Mouse (Mus musculus) heart, postnatal 10 days (tissue): ENCODE results near the gene Ppp4r3a. TPM values are rescaled to one million over a fixed set of nuclear protein-coding genes. Genes with fewer than 3 reads are reported as not detected.
A peak's percentile ranks its signal among the peaks of the same experiment; 100 is the strongest.
"Not testable (repeated sequence)": the region's sequence is repeated elsewhere in the genome, so short reads cannot be mapped to it uniquely, and the experiment has no call there.

Source experiments
- DNase-seq, 2 experiments: peaks; one replicate each; pipeline ENCODE4 v3.0.0; 2021
- intact Hi-C: fragments of 180-260 bp; cut with DNase I; formaldehyde crosslinking; loops from one replicate; pipeline ENCODE4 v1.15.1; 2025
- total RNA-seq, 2 experiments: library from RNA; stranded (reverse); gene quantifications; 2 replicates each; pipeline ENCODE4 v1.2.3; 2021

The Ppp4r3a gene
- total RNA-seq, 2 experiments from 2014 or later, result 37.6 to 38.9 TPM

DNA sequence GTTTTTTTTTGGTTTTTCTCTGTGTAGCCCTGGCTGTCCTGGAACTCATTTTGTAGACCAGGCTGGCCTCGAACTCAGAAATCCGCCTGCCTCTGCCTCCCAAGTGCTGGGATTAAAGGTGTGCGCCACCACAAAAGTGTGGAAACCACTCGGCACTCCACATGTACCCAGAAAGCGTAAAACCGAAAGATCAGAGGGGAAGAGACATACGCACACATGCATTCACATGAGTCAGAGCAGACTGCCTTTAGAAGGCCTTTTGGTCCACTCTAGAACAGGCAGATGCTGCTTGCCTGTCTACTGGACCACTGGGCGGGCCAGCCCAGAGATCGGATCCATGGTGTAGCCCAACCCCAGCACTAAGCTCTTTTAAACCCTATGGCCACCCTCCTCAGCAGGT lies 69.8 kb downstream of the Ppp4r3a start:
- DNase-seq, intact Hi-C loops: not testable (repeated sequence)

DNA sequence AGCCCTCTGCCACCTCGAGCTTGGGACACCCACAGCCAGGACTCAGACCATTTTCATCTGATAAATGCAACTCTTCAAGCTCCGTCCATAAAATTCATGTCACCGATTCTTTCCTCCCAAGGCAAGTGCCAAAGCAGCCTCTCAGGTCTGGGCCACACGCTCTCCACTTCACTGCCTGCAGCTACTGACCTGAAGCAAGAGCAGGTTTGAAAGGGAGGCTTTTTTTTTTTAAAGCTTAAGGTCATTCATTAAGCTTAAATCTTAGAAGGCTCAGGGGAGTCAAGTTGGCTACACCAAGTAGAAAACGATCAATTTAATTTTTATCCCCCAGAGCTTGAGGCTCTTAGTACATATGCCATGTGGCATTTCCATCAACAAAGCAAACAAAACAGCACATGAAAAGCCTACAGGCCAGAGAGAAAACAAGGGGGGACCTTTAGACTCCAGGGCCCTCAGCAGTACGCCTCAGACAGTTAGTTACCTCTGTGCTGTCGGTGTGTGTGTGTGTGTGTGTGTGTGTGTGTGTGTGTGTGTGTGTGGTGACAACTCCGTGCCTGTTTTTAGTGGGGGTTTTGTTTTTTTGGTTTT lies 70.3 kb downstream of the Ppp4r3a start:
- intact Hi-C loops, result no loop called here
- no peak for DNase-seq

DNA sequence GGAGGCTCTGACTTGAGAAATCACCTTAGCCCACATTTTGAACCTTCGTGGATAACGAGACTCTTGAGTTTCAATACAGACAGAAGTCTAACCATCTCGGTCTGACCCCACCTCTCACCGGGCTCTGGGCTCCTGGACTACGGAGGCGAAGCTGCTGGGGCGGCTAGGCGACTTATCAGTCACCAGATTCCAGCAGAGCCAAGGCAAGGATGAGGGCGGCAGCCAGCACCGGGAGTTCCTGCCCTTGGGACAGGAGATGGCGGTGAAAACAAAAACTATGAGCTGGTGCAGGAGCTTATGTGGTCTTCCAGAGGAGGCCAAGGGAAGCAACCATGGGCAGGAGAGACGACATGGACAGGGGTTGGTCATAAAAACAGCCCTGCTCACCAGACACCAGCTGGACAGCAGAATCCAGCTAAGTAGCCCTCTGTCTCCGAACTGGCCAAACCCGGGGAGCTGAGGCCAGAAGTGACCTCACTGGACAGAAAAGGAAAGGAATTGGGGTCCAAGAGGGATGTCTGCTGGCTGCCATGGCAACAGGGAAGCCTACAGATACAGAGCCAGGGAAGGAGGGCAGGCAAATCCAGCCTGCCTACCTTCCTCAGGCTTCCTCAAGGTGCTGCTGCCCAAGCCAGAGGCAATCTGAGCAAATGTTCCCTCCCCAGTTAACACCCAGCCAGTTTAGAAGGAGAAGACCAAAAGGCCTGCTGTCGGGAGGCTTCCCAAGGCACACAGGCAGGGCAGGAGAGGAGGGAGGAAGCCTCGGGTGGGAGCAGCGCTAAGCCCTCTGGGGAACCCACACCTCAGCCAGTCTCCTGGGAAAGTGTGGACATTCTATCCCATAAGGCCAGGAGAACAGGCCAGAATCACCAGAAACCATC lies 71.1 kb downstream of the Ppp4r3a start:
- intact Hi-C loops, result no loop called here

DNA sequence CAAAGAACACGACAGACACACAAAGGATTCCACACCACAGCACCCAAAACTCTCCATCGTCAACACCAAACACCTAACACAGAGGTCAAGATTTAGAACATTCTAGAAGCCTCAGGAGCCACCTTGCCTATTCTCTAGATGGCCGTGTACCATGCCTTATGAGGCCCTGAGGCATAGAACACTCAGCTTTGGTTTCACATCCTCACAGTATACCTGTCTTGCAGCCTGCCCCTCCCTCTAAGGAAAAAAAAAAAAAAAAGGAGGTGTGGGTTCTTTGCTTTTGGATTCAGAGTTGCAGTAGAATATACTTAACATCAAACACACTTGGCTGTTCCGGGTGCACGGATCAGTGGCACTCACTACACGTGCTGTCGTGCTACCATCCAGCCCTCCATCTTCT lies 72.5 kb downstream of the Ppp4r3a start:
- intact Hi-C loops, result no loop called here

More for the DNA sequence above, 71.1 kb downstream of the Ppp4r3a start:
- peak; percentile 62 to 67 for DNase-seq

DNA sequence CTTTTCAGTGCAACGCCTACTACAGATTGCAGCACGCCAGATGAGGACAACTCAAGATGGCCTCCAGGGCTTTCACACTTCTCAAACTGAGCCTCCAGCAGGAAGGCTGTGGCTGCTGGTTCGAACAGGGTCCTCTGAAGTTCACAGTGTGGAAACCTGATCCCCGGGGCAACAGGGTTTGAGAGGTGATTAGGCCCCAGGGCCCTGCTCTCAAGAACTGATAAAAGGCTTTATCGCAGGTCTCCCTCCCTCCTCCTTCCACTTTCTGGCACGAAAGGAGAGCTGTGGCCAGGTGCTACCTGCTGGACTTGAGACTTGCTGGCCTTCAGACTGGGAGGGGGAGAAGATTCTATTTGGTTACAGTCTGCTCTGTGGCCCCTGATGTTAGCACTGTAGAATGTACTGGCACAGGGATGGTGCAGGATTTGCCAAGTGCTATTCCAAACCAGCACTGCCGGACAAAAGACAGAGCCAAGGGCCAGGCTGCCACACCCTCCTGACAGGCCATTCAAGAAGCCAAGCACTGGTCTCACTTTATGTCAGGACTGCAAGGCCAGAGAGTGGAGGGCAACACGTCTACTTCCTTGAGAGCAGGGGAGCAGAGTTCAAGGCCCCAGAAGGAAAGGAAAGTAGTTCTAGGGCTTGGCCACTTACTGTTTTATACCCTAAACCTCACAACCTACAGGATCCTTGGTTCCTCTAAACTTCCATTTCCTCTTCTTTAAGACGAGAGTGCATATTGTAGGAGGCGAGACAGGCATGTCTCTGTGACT lies 73.2 kb downstream of the Ppp4r3a start:
- intact Hi-C loops, result no loop called here
- no peak for DNase-seq

More for the DNA sequence above, 72.5 kb downstream of the Ppp4r3a start:
- no peak for DNase-seq

DNA sequence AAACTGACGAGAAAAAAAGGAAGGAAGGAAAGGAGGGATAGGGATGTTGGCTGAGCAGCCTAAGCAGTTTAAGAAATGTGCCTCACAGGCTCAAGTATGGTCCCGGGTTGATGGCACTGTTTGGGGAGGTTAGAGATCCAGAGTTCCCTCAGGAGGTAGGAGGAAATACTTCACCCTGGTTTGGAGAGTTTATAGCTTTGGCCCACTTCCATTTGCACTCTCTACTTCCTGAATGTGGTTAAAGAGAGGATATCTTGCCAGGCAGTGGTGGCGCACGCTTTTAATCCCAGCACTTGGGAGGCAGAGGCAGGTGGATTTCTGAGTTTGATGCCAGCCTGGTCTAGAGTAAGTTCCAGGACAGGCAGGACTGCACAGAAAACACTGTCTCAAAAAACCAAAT lies 74.3 kb downstream of the Ppp4r3a start:
- DNase-seq, result no peak
- intact Hi-C loops, result no loop called here

DNA sequence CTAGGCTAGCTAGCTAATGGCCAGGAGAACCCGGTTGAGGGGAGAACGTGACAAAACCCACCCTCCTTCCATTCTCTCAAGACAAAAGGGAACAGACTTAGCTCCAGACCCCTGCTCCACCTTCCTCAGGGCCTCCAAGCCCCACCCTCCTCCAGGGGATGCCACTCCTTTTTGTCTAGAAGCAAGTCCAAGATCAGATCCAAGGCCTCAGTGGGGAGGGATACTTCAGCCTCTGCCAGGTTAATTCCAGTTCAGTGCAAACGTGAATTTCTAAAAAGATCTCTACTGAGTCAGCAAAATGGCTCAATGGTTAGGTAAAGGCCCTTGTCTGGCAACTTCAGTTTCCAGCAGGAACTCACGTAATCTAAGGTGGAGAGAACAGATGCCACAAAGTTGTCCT lies 74.9 kb downstream of the Ppp4r3a start:
- DNase-seq, result no peak
- intact Hi-C loops, result no loop called here

DNA sequence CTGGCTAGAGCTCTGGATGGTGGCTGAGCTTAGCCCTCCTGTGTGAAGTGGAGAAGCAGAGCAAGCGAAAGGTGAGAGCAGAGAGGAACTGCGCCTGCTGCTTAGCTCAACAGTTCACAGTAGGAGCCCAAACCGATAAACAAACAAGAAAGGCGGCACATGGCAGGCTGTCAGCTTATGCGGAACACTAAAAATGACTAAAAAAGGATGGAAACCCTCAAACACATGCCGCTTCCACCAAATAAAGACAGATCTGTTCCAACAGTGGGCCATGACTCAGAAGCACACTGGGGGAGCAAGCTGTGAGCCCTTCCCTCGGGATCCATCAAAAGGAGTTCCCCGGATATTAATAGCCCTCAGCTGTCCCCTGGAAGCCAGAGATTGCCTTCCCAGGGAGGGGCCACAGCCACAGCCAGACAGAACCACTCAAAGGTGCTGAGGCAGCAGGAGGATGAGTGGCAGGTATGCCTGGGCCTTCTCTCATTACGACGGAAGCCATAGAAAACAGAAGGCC lies 75.5 kb downstream of the Ppp4r3a start:
- intact Hi-C loops, result no loop called here

DNA sequence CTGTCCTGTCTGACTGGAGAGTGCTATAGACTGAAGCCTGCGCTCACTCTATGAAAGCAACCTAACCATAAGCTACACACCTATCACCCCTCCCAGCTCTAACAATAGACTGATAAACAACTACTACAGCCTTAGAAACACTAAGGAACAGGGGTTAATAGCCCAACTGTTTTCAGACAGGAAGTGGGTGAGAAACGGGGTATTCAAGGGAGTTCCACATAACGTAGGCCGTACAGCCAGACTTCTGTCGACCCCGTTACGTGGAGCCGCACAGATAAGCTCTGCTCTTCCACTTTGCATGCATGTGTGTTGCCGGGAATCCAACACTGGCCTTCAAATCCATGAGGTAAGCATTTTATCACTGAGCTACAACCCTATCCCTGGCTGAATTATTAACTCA lies 76.1 kb downstream of the Ppp4r3a start:
- intact Hi-C loops, result no loop called here
- DNase-seq, result no peak

More for the DNA sequence above, 75.5 kb downstream of the Ppp4r3a start:
- DNase-seq, result peak in 1 of 2 experiments; percentile 34

DNA sequence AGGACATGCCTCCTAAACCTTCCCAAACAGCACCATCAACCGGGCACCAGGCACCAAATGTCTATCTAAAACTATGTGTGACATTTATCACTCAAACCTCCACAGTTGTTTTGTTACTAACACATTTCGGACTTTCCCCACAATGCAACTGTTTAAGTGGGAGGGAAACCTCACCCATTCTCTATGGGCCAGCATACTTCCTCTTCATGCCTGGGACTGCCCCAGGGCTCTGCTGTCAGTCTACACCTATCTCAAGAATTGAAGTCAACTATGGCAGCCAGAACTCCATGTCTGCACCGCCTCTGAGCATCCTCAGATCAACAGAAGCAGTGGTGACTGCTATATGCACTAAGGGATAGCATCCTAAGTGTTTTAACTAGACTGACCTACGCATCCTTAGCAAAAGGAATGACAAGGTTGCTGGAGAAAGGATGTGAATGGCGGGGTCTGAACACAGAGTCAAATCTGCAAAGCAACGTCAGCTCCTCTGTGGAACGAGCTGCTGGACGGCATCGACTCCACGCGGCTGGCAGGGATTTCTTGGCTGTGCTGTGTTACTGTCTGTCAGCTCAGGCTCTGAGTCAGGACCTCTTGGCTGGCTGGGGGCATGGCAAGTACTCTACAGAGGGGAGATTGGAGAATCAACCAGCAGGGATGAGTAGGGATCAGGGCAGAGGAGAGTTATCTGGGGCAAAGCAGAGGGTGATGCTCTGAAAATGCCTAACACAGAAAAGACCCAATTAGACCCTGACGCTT lies 77.7 kb downstream of the Ppp4r3a start:
- intact Hi-C loops, result no loop called here
- no peak for DNase-seq

DNA sequence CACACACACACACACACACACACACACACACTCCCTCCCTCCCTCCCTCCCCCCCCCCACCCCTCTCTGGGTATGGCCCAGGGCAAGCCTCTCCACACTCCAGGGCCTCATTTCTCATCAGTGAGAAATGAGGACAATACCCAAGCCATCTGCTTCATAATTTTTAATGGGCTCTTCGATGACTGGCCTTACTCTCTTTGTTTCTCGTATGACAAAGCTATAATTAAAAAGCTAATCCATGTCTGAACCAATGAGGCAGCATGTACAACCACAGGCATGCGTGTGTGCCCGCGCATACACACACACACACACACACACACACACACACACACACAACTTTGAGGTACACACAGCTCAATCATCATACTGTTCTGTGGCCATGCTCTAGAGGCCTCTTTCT lies 78.5 kb downstream of the Ppp4r3a start:
- no peak for DNase-seq
- intact Hi-C loops, result no loop called here

DNA sequence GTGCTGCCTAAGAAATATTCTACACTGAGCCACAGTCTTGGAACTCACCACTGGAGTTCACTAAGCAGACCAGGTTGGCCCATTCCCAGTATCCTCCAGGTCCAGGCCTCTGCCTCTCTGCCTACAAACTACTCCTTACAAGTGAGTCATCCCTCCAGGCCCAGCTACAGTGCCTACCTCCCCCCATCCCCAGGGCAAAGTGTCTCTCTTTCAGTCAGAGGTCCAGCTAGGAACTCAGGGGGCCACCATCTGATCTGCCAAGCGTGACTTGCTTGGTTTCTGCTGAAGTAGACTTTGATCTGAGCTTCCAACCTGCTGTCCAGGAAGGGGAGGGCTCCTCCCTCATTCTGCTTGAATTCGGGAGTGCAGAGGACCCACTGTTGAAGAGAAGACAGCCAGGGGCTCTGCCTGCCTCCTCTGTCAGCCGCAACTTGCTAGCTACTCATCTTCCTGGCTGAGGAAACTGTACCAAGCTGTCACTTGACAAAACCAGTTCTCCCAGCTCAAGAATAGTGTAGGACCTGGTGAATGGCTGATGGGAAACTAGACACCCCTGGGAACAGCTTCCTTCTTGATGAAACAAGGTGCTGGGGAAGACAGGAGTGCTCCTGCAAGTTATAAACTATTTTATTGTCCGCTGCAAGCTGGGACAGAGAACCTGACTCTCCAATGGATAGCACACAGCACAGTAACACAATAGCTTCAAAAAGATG lies 80.5 kb downstream of the Ppp4r3a start:
- no peak for DNase-seq
- intact Hi-C loops, result no loop called here

DNA sequence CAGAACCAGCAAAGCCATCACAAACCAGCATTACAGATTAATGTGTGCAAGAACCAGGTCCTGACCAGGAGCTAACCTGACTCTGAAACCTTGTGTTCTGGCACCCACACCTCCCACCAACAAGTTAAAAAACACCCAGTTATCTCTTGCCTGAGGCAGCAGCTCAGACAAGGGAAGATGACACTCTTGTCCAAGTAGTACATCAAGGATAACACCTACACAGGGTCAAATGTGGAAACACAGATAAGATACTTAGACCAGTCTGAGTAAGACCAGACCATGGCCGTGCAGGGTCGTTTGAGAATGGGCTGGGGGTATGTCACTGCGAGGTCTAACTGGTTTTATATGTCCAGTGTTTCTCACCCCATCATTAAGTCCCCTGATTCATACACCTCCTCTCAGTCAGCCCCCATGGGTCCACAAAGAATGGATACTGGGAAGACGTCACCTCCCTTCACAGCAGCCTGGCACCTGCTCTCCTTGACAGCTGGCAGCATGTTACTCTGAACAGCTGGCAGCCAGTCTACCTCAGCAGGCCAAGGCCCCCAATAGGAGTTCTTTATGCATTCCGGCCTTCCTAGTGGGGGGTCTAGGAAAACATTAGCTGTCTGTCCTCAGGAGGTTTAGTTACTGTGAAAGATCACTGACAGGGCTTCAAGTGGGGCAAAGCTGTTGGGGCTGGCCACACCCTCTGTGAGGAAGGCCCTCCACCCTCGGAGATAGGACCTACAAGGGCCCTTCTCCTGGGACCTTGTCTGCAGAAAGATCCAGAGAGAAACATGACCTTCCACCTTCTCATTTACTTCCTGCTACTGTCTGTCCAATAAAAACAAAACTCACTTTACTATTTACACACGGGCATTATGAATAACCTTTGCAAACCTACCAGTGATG lies 84.2 kb downstream of the Ppp4r3a start:
- intact Hi-C loops, result no loop called here
- no peak for DNase-seq

DNA sequence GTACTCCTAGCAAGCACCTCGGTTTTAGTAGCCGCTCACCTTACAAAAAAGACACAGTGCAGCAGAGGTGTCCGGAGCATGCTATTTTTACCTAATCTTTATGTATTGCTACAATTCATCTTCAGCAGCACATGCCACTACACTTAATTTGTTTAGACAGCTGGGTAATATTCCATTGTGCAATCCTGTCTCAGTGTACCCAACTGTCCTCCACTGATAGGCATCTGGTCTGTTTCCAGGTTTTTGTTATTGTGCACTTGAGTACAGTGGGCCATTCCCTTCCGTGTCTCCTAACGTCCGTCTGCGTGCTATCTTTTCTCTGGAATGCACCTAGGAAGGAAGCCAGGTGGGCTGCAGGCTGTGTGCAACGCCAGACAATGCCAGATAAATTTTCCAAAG lies 84.9 kb downstream of the Ppp4r3a start:
- intact Hi-C loops, result no loop called here
- DNase-seq, result no peak

DNA sequence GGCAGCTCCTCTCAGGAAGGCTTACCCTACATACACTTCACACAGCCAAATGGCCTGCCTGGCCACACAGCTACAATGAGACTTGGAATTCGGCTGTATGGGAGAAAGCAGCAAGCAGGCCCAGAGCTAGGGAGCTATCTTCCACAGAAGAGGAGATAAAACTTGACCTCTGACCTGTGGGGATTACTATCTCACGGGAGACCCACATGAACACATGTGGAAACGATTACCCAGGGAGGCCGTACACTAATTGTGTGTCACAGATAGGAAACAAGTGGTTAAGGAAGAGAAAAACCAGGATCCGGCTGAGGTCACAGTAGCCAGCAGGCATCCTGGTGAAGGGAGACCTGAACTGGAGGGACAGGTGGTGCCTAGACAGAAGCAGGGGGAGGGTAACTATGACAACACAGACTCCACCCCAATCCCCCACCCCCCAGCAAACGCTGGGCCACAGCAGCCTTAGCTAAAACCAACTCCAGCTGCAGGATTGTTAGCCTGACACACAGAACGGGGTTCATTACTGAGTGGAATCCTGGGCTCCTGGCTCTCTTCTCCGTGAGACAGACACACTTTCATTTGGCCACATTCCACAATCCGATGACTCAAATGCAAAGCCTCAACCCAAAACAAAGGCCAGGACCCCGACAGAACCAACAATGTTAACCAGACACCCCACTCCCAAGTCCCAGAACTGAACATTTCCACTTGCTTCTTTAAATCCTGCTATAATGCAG lies 85.5 kb downstream of the Ppp4r3a start:
- no peak for DNase-seq
- intact Hi-C loops, result no loop called here

DNA sequence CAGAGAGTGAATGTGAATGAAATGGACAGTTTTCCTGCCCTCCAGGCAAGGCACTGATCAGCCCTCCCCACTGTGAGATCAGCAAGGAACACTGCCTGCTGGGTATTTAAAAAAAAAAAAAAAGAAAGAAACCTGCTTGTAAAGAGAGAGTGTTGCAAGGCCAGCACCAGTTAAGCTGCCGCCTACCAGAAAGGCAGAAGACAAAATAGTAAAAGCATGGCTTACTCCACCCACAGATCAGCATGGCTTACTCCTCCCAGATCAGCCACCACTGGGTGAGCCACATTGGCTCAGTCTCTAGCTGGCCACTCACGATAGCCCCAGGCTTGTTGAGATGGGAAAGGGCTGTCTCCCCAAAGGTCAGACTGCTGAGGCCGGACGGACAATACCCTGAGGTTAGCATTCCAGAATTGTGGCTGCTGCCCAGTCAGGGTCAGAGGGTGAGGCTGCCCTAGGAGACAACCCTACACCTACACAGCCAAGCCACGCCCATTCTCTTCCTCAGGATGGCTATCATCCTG lies 87.1 kb downstream of the Ppp4r3a start:
- intact Hi-C loops, result no loop called here
- no peak for DNase-seq

DNA sequence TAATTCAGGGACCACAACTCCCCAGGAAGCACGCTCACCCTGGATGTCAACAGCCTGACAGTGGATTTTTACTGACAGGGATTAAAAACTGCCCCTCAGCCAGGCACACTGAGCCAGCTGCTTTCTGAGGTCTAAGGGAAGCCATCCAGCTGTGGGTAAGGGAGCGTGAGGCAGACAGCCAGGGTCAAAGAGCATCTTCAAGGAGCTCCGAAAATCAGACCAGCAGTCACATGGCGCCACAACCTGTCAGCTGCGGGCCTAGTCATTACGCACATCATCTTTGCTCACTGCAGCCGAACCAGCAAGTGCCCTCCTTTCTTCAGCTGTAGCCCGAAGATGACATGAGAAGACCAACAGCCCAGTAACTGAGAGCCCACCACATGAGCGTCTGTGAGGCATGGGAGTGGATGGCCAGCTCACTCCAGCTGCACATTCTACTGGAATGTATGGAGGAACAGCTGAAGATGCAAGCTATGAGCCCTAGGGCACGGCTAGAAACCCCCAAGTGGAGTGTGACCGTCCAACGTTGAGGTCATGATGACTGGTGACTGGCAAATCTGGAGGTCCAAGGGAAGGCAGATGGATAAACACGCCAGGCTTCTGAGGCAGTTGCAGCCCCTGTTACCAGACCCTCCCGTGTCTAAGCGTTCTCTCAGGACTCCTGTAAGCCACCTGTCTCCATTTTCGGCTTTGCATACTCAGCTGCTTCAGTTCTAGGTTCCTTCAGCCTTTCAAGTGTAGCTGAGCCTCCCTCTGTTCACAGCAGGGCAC lies 87.7 kb downstream of the Ppp4r3a start:
- DNase-seq, result no peak

More for the DNA sequence above, 87.7 kb downstream of the Ppp4r3a start:
- intact Hi-C loops, result no loop called here
